Mouse (Mus musculus) erythroid progenitor cell, adult 5-6 weeks (primary cell): ENCODE measurements around the gene Rnf115. TPM values are rescaled to one million over a fixed set of nuclear protein-coding genes. Genes with fewer than 3 reads are reported as not detected.
A peak's percentile ranks its signal among the peaks of the same experiment; 100 is the strongest.
"Not testable (repeated sequence)": the region's sequence is repeated elsewhere in the genome, so short reads cannot be mapped to it uniquely, and the experiment has no call there.

ENCODE experiments used
- ATAC-seq: replicated peaks from 2 replicates; pipeline ENCODE4 v1.8.0; 2016; ENCODE audit warnings: moderate number of reproducible peaks, mild to moderate bottlenecking, moderate TSS enrichment, inconsistent platforms; ENCODE audit not compliant: poor library complexity, low FRiP score, severe bottlenecking
- total RNA-seq, 2 experiments: library from RNA; stranded (forward) in 1 of 2; stranded (reverse) in 1 of 2; fragments of 150-400 nt in 1 of 2; fragments of 186-747, 209-891 nt in 1 of 2; gene quantifications; 2 replicates each; pipeline versions ENCODE4 v1.2.3 to v1.2.4; 2015 to 2017; ENCODE audit warnings: low replicate concordance in 2 of 2

Rnf115 gene
- total RNA-seq, 2 experiments from 2014 or later = 32.7 to 45.3 TPM

- ATAC-seq = no peak
These were observed 20.5 kb upstream of the Rnf115 start for GRCm38 (mm10) chr3:96706984-96707383.

GRCm38 (mm10) chr3:96707903-96708683 is 19.4 kb upstream of the Rnf115 start, which contains the start of gene Nudt17:
Nudt17 (minus strand) TSS chr3:96708562.
- ATAC-seq = peak; percentile 85

DNA sequence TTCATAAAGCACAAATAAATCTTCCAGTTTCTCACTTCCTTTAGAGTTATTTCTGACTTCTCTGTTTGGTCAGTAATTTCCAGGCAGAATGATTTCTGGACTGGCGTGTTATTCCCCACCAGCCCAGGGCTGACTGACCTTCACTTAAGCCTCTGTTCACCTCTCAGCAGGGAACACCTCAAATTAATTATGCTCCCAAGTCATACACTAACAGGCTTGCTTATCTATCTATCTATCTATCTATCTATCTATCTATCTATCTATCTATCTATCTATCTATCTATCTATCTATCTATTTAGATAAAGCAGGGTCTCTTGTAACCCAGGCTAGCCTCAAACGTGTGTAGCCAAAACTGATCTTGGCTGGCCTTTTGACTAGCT is 18.8 kb upstream of the Rnf115 start:
- ATAC-seq = no peak

GRCm38 (mm10) chr3:96714286-96714685 is 13.2 kb upstream of the Rnf115 start:
- ATAC-seq = no peak

DNA sequence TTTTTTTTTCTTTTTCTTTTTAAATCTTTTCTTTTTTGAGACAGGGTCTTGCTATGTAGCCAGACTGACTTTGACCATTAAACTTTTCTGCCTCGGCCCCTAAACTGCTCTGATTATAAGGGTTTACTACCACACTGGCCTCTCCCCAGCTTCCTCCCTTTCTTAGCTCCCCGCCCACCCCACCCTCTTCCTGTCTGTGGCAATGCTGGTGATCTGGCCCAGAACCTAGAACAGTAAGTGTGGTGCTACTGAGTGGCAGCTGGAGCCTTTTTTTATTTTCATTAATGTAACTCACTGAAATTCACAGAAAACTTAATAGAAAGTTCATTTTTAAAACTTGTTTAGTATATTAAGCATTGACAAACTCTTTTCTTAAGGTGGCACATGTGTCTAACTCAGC is 11.6 kb upstream of the Rnf115 start:
- ATAC-seq = no peak

GRCm38 (mm10) chr3:96719173-96719572 is 8.3 kb upstream of the Rnf115 start:
- no peak for ATAC-seq

DNA sequence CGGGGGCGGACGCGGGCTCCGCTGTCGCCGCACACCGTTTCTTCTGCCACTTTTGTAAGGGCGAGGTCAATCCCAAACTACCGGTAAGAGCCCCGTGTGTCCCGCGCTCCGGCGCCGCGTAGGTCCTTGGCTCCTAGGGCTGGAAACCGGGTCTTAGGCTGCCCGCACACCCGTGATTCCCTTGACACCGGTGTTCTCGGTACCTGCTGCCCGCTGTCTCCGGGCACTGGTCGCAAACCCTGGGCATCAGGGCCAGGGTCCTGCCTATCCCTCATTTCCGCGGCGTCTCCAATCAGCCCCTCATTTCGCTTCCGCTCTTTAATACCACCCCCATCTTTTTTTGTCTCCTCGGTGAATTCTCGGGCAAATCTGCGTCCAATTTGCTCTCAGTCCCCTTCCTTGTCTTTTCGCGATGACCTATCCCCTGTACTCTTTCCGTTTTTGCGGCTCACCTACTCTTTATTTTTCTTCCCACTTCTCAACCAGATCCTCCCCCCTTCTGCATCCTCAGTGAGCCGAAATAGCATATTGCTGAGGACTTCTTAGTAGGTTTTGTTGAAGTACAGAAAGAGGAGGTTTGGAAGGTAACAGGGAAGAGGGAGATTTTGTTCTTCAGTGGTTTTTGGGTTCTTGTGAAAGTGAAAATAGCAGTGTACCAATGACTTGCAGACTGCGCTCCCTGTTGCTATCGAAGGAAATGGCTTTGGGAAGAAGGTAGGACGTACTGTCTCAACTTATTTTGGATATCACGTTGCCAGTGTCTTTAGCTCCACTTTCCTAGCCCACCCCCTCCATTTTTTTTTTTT is 567 bp downstream of the Rnf115 start:
- ATAC-seq = 0 out of 2 replicates have a peak, but pooled peaks have one; percentile 17

DNA sequence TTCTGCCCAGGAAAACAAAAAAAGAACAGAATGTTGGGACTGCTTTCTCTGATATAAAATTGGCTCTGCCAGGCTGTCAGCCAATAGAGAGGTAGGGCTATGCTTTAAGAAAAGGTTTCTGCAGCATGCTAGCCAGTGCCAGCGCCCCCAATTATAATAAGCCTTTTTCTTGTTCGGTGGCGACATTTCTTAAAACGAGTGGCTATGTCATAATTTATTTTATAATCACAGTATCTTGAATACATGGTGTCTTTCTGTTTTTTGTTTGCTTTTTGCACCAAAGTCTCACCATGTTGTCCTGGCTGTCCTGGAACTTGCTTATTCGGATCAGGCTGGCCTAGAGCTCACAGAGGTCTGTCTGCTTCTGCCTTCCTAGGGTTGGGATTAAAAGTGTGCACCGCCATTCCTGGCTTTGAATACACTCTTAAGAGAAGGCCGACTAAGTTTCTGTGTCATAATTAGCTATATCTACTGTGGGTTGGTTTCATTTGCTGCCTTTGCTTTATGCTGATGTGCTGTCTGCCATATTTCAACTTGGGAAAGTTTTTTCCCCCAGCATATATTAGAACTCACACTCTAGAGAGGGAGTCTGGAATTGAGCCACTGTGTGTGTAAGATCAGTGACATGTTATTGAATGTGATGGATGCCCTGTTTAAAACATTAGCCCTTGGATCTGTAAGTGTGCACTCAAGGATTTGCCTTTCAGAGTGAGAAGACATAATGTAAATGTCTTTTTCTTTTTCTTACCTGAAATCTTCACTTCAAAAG is 1.4 kb downstream of the Rnf115 start:
- ATAC-seq = no peak

DNA sequence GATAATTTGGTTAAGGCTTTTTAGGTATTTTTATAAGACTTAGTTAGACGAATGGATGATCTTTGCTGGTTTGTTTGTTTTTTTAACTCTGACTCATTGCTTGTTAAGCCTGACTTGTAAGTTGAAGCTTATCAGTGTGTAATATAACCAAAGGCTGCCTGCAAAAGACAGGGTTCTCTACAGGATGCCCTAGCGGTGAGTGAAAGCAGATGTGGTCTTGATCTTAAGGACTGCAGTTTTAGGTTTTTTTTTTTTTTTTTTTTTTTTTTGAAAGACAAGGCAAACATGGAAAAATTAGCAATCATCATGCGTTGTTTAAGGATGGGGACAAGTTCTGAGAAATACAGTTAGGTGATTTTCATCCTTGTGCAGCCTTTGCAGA is 1.9 kb downstream of the Rnf115 start:
- 0 out of 2 replicates have a peak, but pooled peaks have one; percentile 25 for ATAC-seq

GRCm38 (mm10) chr3:96730785-96731184 is 3.3 kb downstream of the Rnf115 start:
- ATAC-seq = no peak

DNA sequence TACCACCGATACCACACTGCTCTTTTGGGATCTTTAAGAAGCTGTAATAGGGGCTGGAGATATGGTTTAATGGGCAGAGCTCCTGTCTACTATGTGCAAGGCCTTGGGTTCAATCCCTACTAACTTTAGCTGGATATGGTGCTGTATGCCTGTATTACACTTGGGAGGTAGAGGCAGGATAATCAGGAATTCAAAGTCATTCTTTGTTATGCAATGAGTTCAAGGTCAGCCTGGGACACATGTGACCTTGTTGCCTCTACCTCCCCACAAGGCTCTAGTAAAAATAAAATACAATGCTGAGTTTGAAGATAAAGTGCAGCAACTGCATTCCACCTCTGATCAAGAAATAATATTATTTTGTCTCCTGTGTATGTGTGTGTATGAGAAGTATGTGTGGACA is 6.5 kb downstream of the Rnf115 start:
- no peak for ATAC-seq

- no peak for ATAC-seq
These were observed 7.7 kb downstream of the Rnf115 start for GRCm38 (mm10) chr3:96735200-96735599.

GRCm38 (mm10) chr3:96737013-96737740 is 9.7 kb downstream of the Rnf115 start:
- ATAC-seq = no peak

- ATAC-seq = no peak
These were observed 10.5 kb downstream of the Rnf115 start for GRCm38 (mm10) chr3:96737995-96738394.

DNA sequence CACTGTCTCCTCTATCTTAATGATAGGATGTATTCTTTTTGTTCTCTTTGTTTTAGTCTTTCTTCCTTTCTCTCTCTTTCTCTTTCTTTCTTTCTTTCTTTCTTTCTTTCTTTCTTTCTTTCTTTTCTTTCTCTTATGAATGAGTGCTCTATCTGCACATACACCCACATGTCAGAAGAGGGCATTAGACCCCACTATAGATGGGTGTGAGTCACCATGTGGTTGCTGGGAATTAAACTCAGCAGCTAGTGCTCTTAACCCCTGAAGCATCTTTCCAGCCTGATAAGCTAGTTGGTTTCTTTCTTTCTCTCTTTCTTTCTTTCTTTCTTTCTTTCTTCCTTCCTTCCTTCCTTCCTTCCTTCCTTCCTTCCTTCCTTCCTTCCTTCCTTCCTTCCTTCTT is 12.8 kb downstream of the Rnf115 start:
- not testable (repeated sequence) for ATAC-seq

DNA sequence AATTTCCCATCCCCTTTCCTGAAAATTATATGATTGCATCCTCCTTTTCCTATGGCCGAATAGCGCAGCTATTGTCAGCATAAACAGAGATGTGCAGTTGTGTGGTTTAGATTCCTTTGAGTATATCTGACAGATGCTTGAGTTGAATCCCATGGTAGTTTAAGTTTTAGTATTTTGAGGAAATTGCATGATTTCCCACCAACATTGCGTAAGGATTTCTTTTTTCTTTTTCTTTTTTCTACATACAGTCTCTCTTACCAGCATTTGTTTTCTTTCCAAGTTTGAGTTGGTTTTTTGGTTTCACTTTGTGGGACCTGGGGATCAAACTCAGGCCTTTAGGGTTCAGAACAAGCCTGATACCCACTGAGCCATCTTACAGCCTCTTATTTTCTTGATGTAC is 16.9 kb downstream of the Rnf115 start:
- no peak for ATAC-seq

DNA sequence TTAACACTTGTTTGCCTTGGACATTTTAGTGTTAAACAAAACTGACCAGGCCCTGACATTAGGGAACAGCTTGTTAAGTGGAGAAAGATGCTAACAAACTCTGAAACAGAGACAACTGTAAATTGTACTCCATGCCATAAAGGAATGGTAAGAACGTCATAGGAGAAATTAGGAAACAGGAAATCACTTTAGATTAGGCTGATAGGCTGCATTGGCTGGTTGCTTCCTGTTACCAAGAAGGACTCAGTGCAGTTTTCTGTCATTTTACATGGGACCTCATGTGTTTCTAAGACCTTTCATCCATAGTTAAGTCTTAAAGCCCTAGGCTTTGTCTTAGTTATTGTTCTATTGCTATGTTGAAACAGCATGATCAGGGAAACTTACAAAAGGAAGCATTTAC is 19.4 kb downstream of the Rnf115 start:
- no peak for ATAC-seq

DNA sequence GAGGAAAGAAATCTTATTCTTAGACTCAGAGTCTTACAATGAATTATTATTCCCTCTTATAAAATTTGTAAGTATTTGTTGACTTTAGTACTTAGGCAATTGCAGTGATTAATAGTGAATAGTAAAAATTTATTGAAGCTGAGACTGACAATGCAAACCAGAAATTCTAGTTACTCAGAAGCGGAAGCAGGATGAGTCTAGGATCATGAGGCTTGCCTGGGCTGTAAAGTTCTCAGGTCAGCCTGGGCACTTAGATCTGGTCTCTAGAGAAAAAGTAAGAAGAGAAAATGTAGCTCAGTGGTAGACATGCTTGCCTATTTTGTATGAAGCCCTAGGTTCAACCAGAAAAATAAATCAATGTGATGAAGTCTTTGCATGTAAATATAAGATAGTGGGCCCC is 28.5 kb downstream of the Rnf115 start:
- no peak for ATAC-seq

GRCm38 (mm10) chr3:96757691-96758090 is 30.2 kb downstream of the Rnf115 start:
- no peak for ATAC-seq

DNA sequence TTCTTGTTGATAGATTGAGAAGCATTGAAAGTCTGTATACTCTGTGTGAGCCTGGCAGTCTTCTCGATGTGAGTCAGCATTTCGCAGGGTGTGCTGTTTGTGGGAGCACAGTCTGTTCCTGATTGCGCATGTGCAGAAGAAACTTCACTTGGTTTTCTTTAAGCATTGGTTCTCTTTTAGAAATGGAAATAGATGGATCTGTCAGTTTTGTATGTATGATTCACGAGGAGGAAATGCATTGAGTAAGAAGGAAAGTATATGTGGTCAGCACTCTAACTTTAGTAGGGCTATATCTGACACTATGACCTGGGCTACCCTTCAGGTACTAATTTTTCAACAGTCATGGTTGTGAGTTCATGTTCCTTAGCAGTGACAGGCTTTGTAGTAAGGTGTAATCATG is 32.2 kb downstream of the Rnf115 start:
- 0 out of 2 replicates have a peak, but pooled peaks have one; percentile 49 for ATAC-seq
